Mouse (Mus musculus) stomach, postnatal 0 days (tissue): ENCODE results near the gene Trip13.

Experiments used
- CTCF ChIP-seq: IDR thresholded peaks from 2 replicates; pipeline ENCODE4 v1.5.1; 2016; ENCODE audit warnings: antibody characterized with exemption, low read depth, mild to moderate bottlenecking, moderate library complexity
- EP300 ChIP-seq: optimal IDR thresholded peaks from 2 replicates; pipeline ENCODE3; 2016; ENCODE audit warnings: antibody characterized with exemption

DNA sequence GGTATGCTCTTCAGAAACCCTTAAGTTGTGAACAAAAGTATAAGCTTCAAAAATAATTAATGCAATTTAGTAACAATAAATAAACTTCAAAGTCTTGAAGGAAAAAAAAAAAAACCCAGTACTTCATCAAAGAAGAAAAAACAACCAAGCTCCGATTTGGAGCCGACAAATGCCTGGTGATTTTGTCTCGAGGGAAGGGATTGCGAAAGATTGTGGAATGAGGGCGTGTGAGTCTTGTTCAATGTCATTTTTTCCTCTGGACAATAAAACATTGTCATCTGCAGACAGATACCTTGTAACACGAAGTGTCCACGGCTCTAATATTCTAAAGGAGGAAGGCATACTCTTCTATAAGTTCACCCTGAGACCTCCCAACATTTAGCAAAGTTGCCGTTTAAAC is 56.2 kb downstream of the Trip13 start:
- no peak for TF ChIP-seq CTCF
- no peak for TF ChIP-seq EP300
